Mouse (Mus musculus): ENCODE results near the gene Zfp169. TPM values are rescaled to one million over a fixed set of nuclear protein-coding genes. Genes with fewer than 3 reads are reported as not detected.
A peak's percentile ranks its signal among the peaks of the same experiment; 100 is the strongest.

The Zfp169 gene
- total RNA-seq (2021): 1 to 10 TPM; 5.1 to 6.7 TPM

- intact Hi-C loops (cut with DNase I): no loop called here
- peak; percentile 84 to 86 for DNase-seq
Measured at GRCm38 (mm10) chr13:48513003-48513929, at the start of gene Zfp169, which contains the start of gene A830005F24Rik. TSS of gene Zfp169 (minus strand) at chr13:48513451. TSS of gene A830005F24Rik (plus strand) at chr13:48513570.

GRCm38 (mm10) chr13:48562336-48562735 lies 49.1 kb upstream of the Zfp169 start:
- intact Hi-C loops (cut with DNase I): no loop called here
- DNase-seq: peak; percentile 46 to 49

GRCm38 (mm10) chr13:48561481-48561880 lies 48.2 kb upstream of the Zfp169 start:
- intact Hi-C loops (cut with DNase I): no loop called here

GRCm38 (mm10) chr13:48555976-48556375 lies 42.7 kb upstream of the Zfp169 start:
- intact Hi-C loops (cut with DNase I): no loop called here
- DNase-seq: no peak

More at GRCm38 (mm10) chr13:48561481-48561880, 48.2 kb upstream of the Zfp169 start:
- no peak for DNase-seq

GRCm38 (mm10) chr13:48554552-48554951 lies 41.3 kb upstream of the Zfp169 start:
- intact Hi-C loops (cut with DNase I): no loop called here

GRCm38 (mm10) chr13:48553511-48553910 lies 40.3 kb upstream of the Zfp169 start:
- intact Hi-C loops (cut with DNase I): loop anchor here (2.0 kb wide), 1 partner anchor 13 kb away; no protein-coding TSS in a partner anchor
- no peak for DNase-seq

More at GRCm38 (mm10) chr13:48554552-48554951, 41.3 kb upstream of the Zfp169 start:
- DNase-seq: no peak

GRCm38 (mm10) chr13:48552181-48553090 lies 39.2 kb upstream of the Zfp169 start:
- peak; percentile 93 to 95 for DNase-seq
- intact Hi-C loops (cut with DNase I): loop anchor here (2.0 kb wide), 1 partner anchor 14 kb away; no protein-coding TSS in a partner anchor

GRCm38 (mm10) chr13:48548296-48548695 lies 35.0 kb upstream of the Zfp169 start:
- intact Hi-C loops (cut with DNase I): no loop called here
- DNase-seq: no peak

- DNase-seq: no peak
- intact Hi-C loops (cut with DNase I): no loop called here
Measured at GRCm38 (mm10) chr13:48547623-48548022, 34.4 kb upstream of the Zfp169 start.

GRCm38 (mm10) chr13:48546330-48546917 lies 33.2 kb upstream of the Zfp169 start:
- intact Hi-C loops (cut with DNase I): no loop called here
- peak; percentile 100 for DNase-seq

GRCm38 (mm10) chr13:48545476-48546281 lies 32.4 kb upstream of the Zfp169 start:
- DNase-seq: peak; percentile 99
- intact Hi-C loops (cut with DNase I): loop anchor here (2.0 kb wide), 1 partner anchor 17 kb away; no protein-coding TSS in a partner anchor

GRCm38 (mm10) chr13:48544867-48545266 lies 31.6 kb upstream of the Zfp169 start:
- no peak for DNase-seq
- intact Hi-C loops (cut with DNase I): loop anchor here (2.0 kb wide), 1 partner anchor 16 kb away; no protein-coding TSS in a partner anchor

- intact Hi-C loops (cut with DNase I): loop anchor here (2.0 kb wide), 1 partner anchor 16 kb away; no protein-coding TSS in a partner anchor
- DNase-seq: no peak
Measured at GRCm38 (mm10) chr13:48544391-48544790, 31.1 kb upstream of the Zfp169 start.

- intact Hi-C loops (cut with DNase I): no loop called here
- no peak for DNase-seq
Measured at GRCm38 (mm10) chr13:48540488-48540887, 27.2 kb upstream of the Zfp169 start.

GRCm38 (mm10) chr13:48533441-48533840 lies 20.2 kb upstream of the Zfp169 start:
- intact Hi-C loops (cut with DNase I): loop anchor here (10.0 kb wide), 1 partner anchor 431 kb away; the partner anchor contains the start of gene Fam120a
- no peak for DNase-seq

GRCm38 (mm10) chr13:48531448-48531847 lies 18.2 kb upstream of the Zfp169 start:
- intact Hi-C loops (cut with DNase I): loop anchor here (10.0 kb wide), 1 partner anchor 433 kb away; the partner anchor contains the start of gene Fam120a
- DNase-seq: no peak

GRCm38 (mm10) chr13:48530685-48531084 lies 17.4 kb upstream of the Zfp169 start:
- intact Hi-C loops (cut with DNase I): loop anchor here (10.0 kb wide), 1 partner anchor 434 kb away; the partner anchor contains the start of gene Fam120a
- peak; percentile 54 to 57 for DNase-seq

GRCm38 (mm10) chr13:48529028-48529427 lies 15.8 kb upstream of the Zfp169 start:
- intact Hi-C loops (cut with DNase I): loop anchor here (1.0 to 10.0 kb wide), 3 partner anchors 16 to 276 kb away; no protein-coding TSS in a partner anchor
- DNase-seq: no peak

All from heart, postnatal 10 days (tissue).